Mouse (Mus musculus) heart, embryonic 11.5 days (tissue): Measurements from ENCODE around the gene Ctss. TPM values are rescaled to one million over a fixed set of nuclear protein-coding genes. Genes with fewer than 3 reads are reported as not detected.

ENCODE experiments used
- ATAC-seq: fragments of 200-750 bp; cut with Nextera tagmentation; replicated peaks from 2 replicates; pipeline ENCODE4 v1.8.0; 2017; ENCODE audit warnings: moderate library complexity; ENCODE audit not compliant: insufficient number of reproducible peaks, low FRiP score, low TSS enrichment
- H3K27ac ChIP-seq: fragments of 300-500 bp; sonication (generic); 2 replicates; pipeline ENCODE4 v1.5.1; 2014; ENCODE audit warnings: mild to moderate bottlenecking, low read depth, low read length
- H3K27me3 ChIP-seq: fragments of 300-500 bp; sonication (generic); 2 replicates; pipeline ENCODE4 v1.6.1; 2014; ENCODE audit warnings: mild to moderate bottlenecking, low read length, mixed read lengths; ENCODE audit not compliant: control insufficient read depth, insufficient read depth
- H3K36me3 ChIP-seq: fragments of 300-500 bp; sonication (generic); 2 replicates; pipeline ENCODE4 v1.6.1; 2014; ENCODE audit warnings: mild to moderate bottlenecking, low read length, moderate library complexity, mixed read lengths; ENCODE audit not compliant: control insufficient read depth, insufficient read depth
- H3K4me1 ChIP-seq: fragments of 300-500 bp; sonication (generic); 2 replicates; pipeline ENCODE4 v1.6.1; 2014; ENCODE audit warnings: low read length; ENCODE audit not compliant: control insufficient read depth, insufficient read depth
- H3K4me2 ChIP-seq: fragments of 300-500 bp; sonication (generic); 2 replicates; pipeline ENCODE4 v1.6.1; 2014; ENCODE audit warnings: mild to moderate bottlenecking, moderate library complexity
- H3K4me3 ChIP-seq: fragments of 300-500 bp; sonication (generic); 2 replicates; pipeline ENCODE4 v1.5.1; 2014; ENCODE audit warnings: low read depth, low read length
- H3K9ac ChIP-seq: fragments of 300-500 bp; sonication (generic); 2 replicates; pipeline ENCODE4 v1.6.1; 2014; ENCODE audit warnings: mild to moderate bottlenecking, low read depth, low read length, moderate library complexity
- H3K9me3 ChIP-seq: fragments of 300-500 bp; sonication (generic); replicated peaks from 2 replicates; pipeline ENCODE4 v1.6.1; 2016; ENCODE audit warnings: low read length; ENCODE audit not compliant: control insufficient read depth
- WGBS: fragments of 180-500 bp; shearing (Covaris S2); extraction: QIAGEN DNeasy Blood & Tissue Kit; methylation state at CpG from one replicate; pipeline ENCODE4 v1.1.7; 2014; ENCODE audit not compliant: insufficient replicate concordance; 5-methylcytosine and 5-hydroxymethylcytosine counted together
- polyA plus RNA-seq: library from polyadenylated mRNA; unstranded; fragments of >200 nt; fragmentation: Nextera tagmentation; extraction: Ambion mirVana; gene quantifications from 2 replicates; pipeline ENCODE4 v1.2.1, GENCODE M21; 2014

Gene Ctss
- polyA plus RNA-seq, 1 experiment from 2014 or later, result 6.2 TPM

DNA sequence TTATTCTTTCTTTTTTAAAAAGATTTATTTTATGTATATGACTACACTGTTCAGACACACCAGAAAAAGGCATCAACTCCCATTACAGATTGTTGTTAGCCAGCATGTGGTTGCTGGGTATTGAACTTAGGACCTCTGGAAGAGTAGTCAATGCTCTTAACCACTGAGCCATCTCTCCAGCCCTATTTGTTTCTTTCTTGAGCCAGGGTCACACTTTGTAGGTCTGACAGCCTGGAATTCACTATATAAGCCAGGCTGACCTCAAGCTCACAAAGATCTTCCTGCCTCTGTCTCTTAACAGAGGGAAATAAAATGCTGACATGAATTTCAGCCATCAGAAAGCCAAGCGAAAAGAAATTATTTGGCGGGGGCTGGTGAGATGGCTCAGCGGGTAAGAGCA, 43.0 kb downstream of the Ctss start:
- Histone ChIP-seq H3K36me3 (no peaks in the 10 kb centered on the region), H3K4me2 (no peak overlapping the region), H3K4me1 (no peaks in the 10 kb centered on the region), H3K4me3 (no peak overlapping the region), H3K9ac (no peak overlapping the region), H3K9me3 (no peaks in the 10 kb centered on the region), H3K27ac (no peak overlapping the region), H3K27me3 (no peaks in the 10 kb centered on the region)
- no peak for ATAC-seq
- 86% methylated on average over 3 of the region's 3 CpGs for WGBS

DNA sequence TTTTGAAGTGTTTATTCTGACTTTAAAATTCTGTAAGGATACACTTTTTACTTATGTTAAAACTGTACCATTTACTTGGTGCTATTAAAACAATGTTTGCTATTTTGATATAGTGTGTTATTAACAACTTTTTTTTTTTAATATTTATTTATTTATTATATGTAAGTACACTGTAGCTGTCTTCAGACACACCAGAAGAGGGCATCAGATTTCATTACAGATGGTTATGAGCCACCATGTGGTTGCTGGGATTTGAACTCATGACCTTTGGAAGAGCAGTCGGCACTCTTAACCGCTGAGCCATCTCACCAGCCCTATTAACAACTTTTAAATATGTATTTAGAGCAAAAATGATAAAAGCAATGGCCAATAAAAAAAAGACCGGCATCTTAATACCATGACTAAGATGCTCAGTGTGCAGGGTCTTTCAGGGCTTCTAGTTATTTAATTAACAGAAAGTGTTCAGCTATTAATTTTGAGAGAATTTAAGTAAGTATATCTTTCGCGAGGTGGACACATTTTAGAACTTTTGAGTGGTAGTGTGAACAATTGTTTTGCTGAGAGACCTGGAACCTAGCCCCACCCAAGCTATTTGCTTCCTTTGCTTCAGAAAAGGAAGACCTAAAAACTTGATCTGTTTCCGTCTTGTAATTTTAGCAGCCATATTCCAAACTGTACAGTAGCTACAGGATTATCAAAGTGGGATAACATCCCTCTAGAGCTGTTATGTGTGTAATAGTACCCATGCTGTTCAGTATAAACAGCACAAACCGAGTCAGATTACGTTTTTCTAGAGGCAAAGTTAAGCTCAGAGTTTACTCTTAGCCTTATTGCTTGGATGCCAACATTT, 61.4 kb downstream of the Ctss start:
- H3K9me3 ChIP-seq, result no peaks in the 10 kb centered on the region
- peaks cover 9% of the 10 kb centered on the region for H3K36me3 ChIP-seq
- H3K4me3 ChIP-seq, result peak overlapping the region; percentile 84
- H3K27me3 ChIP-seq, result no peaks in the 10 kb centered on the region
- H3K27ac ChIP-seq, result peak overlapping the region; percentile 78
- H3K4me2 ChIP-seq, result peak overlapping the region; percentile 76
- H3K4me1 ChIP-seq, result no peaks in the 10 kb centered on the region
- WGBS, result 56% methylated on average over 8 of the region's 8 CpGs
- no peak for ATAC-seq
- peak overlapping the region; percentile 62; the same call in 1 of the 2 replicates for H3K9ac ChIP-seq

DNA sequence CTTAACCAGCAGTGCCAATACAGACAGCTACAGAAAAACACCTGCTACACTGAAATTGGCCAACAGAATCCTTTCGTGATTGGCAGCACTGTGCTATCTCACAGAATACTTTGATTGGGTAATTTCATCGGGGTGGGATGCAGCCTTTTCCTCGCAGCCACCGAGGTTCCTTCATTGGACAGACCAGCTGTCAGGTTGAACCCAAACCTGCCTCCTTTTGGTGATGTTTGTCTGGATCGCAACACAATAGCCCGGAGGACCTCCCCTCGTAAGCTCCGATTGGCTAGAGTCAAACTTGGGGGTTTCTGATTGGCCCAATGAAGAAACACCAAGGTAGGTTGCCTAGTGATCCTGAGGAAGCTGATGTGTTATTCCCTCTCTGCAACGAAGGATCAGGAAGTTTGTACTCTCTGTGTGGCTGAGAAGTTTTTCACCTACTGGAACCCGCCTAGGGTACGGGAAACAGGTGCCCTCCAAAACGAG, 62.1 kb downstream of the Ctss start, which contains the start of gene Golph3l:
TSS of gene Golph3l (plus strand) at position 331 of the 483 bp plus-strand sequence.
- under 1% methylated on average over 12 of the region's 12 CpGs for WGBS
- no peaks in the 10 kb centered on the region for H3K4me1 ChIP-seq
- peak within 1 kb of the TSS; percentile 79 for H3K9ac ChIP-seq
- H3K27me3 ChIP-seq, result no peaks in the 10 kb centered on the region
- peaks cover 10% of the 10 kb centered on the region for H3K36me3 ChIP-seq
- peak; percentile 100 for ATAC-seq
- H3K4me3 ChIP-seq, result peak within 1 kb of the TSS; percentile 84
- no peaks in the 10 kb centered on the region for H3K9me3 ChIP-seq
- peak within 1 kb of the TSS; percentile 78 for H3K27ac ChIP-seq
- H3K4me2 ChIP-seq, result peak within 1 kb of the TSS; percentile 76

DNA sequence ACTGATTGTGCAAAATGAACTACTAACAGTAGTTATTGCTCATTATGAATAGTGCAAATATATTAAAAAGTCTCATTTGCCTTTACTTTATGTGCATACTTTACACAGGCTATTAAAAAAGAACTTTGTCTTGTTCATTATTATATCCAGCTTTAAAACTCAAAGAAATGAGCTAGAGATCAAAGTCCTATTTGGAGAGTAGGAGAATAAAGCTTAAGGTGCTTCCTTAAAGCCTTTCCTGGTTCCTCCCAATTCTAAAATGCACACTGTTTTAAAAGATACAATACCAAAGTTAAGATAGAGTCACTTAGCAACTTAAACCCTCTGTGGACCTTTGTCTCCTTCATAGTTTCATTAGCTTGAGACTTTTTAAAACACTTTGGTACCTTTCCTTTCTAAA, 72.1 kb downstream of the Ctss start:
- Histone ChIP-seq H3K4me3 (no peak overlapping the region), H3K4me2 (no peak overlapping the region), H3K4me1 (no peaks in the 10 kb centered on the region), H3K27ac (no peak overlapping the region), H3K9ac (no peak overlapping the region), H3K27me3 (no peaks in the 10 kb centered on the region), H3K36me3 (peaks cover 12% of the 10 kb centered on the region; the same call in 1 of the 2 replicates), H3K9me3 (no peaks in the 10 kb centered on the region)
- no peak for ATAC-seq

DNA sequence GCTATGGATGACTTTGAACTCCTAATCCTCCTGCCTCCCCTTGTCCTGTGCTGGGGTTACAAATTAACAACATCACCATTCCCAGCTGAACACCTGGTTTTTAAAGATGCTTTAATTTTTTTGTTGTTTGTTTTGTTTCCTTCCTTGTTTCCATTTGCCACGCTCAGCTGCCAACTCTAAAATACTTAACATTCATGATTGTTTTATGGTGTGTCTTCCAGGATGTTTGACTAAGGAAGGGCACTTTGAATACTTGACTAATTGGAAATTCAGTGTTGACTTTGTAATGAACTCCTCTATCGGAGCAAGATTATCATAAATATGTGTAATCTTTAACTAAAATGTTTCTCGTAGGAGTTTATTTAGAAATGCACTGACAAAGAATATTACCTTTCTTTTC, 74.7 kb downstream of the Ctss start:
- H3K27me3 ChIP-seq, result no peaks in the 10 kb centered on the region
- H3K9ac ChIP-seq, result no peak overlapping the region
- WGBS, result 90% methylated on average over 3 of the region's 3 CpGs
- H3K4me1 ChIP-seq, result no peaks in the 10 kb centered on the region
- H3K36me3 ChIP-seq, result peaks cover 2% of the 10 kb centered on the region; the same call in 1 of the 2 replicates
- no peak overlapping the region for H3K4me2 ChIP-seq
- ATAC-seq, result no peak
- H3K4me3 ChIP-seq, result no peak overlapping the region
- no peaks in the 10 kb centered on the region for H3K9me3 ChIP-seq
- no peak overlapping the region for H3K27ac ChIP-seq

Other genes with a start within 250 kb of the Ctss start
- 24.3 and 25.1 TPM in 2 replicates for gene Mindy1, start 245.4 kb upstream of the Ctss start, polyA plus RNA-seq
- gene Prune1, start 244.7 kb upstream of the Ctss start, polyA plus RNA-seq, result 24.7 and 32.2 TPM in 2 replicates
- 0.84 and 1.5 TPM in 2 replicates for gene Anxa9, start 219.6 kb upstream of the Ctss start, polyA plus RNA-seq
- gene Cers2, start 212.0 kb upstream of the Ctss start, polyA plus RNA-seq, result 117 and 125 TPM in 2 replicates
- 31.6 and 37.6 TPM in 2 replicates for gene Setdb1, start 169.6 kb upstream of the Ctss start, polyA plus RNA-seq
- not detected in 2 replicates for gene 4930558C23Rik, start 123.9 kb upstream of the Ctss start, polyA plus RNA-seq
- 20.6 and 28.5 TPM in 2 replicates for gene Arnt, start 92.4 kb upstream of the Ctss start, polyA plus RNA-seq
- 9.9 and 14.0 TPM in 2 replicates for gene Ctsk, start 27.5 kb upstream of the Ctss start, polyA plus RNA-seq
- 0.65 TPM in 1 of 2 replicates, not detected in the other for gene Hormad1, start 32.9 kb downstream of the Ctss start, polyA plus RNA-seq
- 27.8 and 32.0 TPM in 2 replicates for gene Golph3l, start 62.1 kb downstream of the Ctss start, polyA plus RNA-seq
- 52.7 and 55.4 TPM in 2 replicates for gene Ensa, start 98.2 kb downstream of the Ctss start, polyA plus RNA-seq
- 46.3 and 49.8 TPM in 2 replicates for gene Mcl1, start 132.0 kb downstream of the Ctss start, polyA plus RNA-seq
- gene Adamtsl4, start 161.1 kb downstream of the Ctss start, polyA plus RNA-seq, result 3.5 and 5.1 TPM in 2 replicates
- gene Ecm1, start 212.8 kb downstream of the Ctss start, polyA plus RNA-seq, result 85.0 and 86.7 TPM in 2 replicates
- gene Tars2, start 233.4 kb downstream of the Ctss start, polyA plus RNA-seq, result 42.2 and 46.1 TPM in 2 replicates